Mouse (Mus musculus) retina, adult 2 months (tissue): ENCODE measurements at regions not wholly inside any gene's neighbourhood (a gene's known extent, or its start where the extent isn't known, plus 50 kb on each side); places are given as distances from the start of the nearest gene placed in this dataset.
A peak's percentile ranks its signal among the peaks of the same experiment; 100 is the strongest.

Experiments
- DNase-seq: peaks from one replicate; pipeline ENCODE4 v3.0.0-alpha.2; 2012; ENCODE audit warnings: low read depth, low spot score

DNA sequence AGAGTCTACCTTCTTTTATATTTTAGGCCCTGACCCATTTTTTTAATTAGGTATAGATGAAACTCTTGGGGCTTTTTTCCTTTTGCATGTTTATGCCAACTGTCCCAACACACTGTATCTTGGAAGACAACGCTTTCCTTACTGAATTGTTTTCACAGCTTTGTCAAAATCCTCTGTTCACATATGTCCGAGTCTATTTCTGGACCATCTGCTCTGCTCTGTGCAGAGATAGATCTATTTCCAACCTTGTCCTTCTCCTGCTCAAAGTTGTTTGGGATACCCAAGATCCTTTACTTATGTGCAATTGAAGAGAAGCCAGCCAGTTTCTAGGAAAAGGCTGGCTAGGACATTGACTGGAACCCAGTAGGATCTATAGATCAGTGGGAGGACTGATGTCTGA is 403.6 kb upstream of the Zdhhc25 start:
- DNase-seq: no peak

DNA sequence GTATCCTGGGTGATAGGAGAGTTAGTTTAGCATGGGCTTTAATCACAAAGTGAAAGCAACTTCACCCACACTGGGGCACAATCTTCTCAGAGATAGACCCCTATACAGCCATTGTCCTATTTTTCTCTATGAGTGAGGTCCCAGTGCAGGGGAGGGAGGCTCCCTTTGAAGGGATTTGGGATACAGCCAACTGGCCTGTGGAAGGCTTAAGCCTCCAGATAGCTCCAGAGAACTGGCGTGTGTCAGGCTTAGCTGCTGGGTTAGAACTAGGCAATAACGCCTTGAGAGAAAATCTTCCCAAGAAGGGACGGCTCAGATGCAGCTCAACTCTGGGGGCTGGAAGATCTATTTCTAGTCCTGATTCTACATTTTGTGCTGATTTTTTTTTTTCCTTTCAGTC is 397.4 kb upstream of the Zdhhc25 start:
- DNase-seq: no peak

DNA sequence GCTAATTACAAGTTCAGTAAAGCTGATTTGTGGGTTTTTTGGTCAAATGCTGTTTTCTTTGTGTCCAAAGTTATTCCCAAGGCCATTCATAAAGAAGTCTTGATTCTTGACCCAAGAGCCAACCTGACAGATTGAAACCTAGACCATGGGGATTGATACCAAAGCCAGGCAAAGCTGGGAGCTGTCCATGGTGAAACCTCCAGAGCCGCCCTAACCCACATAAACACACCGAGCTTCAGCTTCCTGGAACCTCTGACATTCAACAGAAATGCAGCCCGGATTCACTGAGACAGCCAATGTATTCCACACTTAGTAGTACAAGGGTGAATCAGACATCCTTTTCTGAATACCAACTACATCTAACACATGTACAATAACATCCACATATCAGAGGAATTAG is 386.7 kb upstream of the Zdhhc25 start:
- DNase-seq: no peak

DNA sequence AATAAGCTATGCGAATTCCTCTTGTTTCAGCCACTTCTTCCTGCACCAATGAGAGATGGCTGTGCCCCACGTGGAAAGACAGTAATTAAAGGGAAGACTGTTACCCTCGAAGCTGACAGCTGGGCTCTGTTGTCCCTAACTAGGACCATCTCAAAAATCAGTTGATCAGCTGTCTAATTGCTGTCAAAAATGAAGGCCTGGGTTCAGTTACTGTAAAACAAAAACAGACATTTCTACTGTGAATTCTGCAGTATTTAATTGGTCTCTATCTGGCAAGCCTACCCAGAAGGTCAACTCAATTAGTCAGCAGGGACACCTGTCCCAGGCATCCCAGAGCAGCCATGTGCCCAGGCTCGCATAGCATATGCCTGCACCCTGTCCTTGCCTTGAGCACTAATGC is 385.8 kb upstream of the Zdhhc25 start:
- DNase-seq: no peak

DNA sequence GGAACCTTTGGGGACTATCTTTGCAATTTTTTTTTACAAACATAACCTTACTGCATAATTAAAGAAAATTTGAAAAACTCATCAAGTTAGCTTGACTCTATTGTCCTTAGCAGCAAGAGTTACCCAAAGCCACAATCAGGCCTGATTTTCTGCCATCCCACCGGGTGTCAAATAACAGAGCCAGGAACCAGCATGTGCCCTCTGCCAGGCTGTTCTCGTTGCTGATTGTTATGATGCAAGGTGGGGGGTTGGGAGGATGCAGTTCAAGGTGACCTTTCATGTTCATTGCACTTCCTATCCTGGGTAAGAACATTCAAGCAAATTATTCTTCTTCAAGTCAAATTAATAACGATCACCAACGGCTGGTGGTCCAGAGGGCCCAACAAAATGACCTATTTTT is 370.6 kb upstream of the Zdhhc25 start:
- no peak for DNase-seq

DNA sequence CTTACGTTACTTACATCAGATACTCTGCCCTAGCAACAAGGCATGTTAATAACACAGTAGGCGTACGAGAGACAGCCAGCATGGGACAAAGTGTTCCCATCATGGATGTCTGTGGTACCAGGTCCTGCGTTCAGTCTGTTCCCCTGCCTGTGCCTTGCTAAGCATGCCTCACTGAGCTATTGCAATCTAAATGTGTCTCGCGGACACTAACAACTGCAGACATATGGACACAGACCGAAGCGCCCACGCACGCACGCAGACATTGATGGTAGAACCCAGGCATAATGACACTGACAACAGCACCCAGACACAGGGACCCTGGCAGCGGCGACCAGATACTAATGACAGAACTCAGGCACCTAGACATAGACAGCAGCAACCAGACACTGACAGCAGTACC is 355.5 kb upstream of the Zdhhc25 start:
- no peak for DNase-seq

DNA sequence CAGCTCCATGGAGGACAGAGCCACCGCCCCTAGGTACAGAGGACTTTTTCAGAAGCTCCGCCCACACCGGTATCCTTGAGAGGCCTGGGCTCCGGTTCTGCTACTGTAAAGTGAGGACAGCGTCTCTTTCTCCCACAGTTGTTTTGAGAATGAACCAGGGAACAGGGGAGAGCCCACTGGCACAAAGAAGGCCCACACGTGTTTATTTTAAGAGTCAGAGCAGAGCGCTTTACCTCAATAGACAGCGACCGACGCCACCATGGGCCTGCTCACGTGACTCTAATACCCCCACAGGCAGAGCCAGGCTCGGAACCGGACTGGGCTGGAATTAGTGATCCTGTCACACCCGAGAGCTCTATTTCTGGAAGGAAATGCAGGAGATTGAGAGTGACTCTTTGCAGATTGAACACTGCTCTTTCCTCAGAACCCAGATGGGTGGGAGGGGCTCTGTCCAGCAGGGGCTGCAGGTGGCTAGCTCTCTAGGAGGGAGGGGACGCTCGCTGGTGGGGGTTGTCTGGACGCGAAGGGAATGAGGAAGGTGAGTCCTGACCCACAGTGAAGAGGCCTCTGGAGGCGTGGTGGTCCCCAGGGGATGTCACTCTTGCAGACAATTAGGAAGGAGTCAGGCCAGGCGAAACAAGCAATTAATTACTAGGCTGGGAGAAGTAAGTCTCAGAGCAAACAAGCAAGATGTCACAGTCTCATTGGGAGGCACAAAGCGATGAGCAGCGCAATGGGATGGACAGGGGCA is 354.4 kb upstream of the Zdhhc25 start:
- no peak for DNase-seq

DNA sequence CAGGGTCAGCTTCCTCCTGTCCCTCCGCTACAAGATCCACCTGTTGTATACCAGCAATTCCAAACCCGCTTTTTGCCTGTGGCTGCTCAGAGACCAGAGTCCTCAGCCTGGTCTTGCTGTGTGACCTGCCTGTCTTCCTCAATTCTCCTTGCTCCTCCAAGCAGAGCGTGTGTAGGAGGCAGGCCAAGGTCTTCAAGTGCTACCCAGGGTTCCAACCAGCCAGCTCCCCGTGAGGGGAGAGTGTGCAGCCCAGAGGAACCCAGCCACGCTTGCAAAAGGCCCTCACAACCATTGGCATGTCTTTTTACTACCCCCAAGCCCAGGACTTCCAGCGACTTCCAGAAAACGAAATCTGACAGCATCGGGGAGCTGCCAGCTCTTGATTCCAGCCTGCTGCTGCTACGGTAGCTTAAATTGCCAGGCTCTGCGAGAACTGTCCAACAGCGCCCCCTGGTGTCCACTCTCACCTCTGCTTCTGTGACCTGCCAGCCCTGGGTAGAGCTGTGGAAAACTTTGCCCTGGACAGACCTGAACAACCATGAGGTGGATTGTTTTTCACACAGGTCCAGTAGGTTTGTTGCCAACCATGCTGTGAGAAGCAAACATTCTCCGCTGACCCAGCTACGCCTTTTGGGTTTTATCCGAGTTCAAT is 352.0 kb upstream of the Zdhhc25 start:
- peak; percentile 60 for DNase-seq

DNA sequence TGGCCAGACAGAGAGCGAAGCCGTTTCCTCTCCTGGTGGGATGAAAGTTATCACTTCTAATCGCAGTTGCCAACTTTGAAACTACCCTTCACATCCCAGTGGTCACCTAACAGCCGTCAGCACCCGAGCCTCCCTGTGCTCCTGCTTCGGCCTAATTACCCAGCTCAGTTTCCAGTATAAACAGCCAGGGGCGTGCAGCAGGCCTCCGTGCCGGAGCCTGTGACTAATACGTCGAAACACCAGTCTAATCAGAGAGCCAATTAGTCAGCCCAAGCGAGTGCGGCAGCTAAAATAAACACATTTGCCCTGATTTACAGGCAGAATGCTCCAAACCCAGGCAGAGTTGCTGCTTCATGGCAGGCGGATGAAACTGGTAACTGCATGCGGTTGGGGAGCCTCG is 312.1 kb upstream of the Zdhhc25 start:
- no peak for DNase-seq

DNA sequence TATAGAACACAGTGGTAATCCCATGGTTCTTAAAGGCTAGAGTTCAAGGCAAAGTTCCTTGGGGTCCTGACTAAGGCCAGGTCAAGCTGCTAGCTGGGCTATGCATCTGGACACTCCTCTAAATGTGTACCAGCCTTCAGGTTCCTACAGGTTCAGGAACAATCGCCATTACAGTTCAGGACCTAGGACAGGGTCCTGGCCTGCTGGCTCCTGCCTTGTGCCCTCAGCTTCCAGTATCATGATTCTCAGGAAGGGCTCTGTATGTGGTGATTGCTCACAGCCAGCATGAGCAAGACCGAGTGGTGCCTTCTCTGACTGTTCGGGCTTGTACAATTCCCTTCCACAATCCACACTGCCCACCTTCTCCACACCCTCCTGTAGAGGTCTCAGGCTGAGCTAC is 311.4 kb upstream of the Zdhhc25 start:
- DNase-seq: no peak

DNA sequence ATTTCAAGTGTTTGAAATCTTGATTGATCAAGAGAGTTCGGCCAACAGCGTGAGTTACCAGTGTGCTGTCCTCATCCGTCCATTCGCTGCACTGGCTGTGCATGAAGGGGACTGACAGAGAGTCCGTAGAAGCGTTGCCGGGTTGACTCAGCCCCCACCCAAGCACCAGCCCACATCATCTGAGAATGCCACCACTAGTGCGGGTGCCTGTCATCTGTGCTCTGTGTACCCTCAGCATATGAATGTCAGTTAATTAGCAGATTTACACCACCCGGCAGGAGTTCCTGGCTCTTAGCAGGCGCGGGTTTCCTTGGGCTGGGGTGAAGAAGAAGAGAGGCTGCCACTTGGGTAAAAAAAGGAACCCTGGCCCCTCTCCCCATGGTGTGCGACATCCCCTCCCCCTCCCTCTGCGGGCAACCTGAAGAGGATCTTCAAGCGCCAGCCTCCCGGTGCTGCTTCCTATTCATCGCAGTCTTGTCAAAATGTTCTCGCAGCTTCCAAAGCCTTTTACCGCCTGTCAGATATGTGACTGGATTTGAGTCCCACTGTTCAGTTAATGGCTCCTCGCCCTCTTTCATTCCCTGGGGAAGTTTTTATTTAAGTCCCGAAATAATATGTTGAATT is 309.2 kb upstream of the Zdhhc25 start:
- DNase-seq: no peak

DNA sequence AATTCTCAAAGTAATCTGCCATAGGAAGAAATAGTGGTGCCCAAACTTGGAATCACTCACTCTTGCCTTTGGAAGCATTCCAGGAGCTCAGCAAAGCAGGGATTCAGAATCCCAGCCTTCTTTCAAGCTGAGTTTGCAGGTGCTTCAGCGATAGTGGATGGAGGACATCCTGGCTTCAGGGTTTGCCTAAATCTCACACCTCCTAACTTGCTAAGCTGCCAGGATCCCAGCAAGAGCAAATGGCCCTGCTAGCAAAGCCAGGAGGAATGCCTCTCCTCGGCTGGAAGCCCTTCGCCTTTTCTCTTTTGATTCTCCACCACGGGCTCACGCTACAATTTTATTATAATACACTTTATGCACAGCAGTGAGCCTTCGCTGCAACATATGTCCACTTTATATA is 301.0 kb upstream of the Zdhhc25 start:
- DNase-seq: no peak

DNA sequence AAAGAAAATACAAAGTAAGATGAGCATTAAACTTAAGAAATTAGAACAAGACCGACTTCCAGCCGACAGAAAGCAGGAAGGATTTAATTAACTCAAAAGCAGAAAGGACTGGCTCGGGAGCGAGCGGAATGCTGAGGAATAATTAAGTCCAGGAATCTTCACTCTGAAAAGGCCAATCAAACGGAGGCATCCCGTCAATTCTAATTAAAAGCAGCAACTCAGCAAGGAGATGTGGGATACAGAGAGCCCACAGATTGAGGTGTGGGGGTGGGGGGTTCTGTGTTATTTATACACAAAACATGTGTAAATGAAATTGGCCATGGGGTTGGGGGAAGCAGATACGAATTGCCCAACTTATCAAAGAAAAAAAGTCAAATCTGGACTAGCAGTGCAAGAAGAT is 288.9 kb upstream of the Zdhhc25 start:
- DNase-seq: no peak

DNA sequence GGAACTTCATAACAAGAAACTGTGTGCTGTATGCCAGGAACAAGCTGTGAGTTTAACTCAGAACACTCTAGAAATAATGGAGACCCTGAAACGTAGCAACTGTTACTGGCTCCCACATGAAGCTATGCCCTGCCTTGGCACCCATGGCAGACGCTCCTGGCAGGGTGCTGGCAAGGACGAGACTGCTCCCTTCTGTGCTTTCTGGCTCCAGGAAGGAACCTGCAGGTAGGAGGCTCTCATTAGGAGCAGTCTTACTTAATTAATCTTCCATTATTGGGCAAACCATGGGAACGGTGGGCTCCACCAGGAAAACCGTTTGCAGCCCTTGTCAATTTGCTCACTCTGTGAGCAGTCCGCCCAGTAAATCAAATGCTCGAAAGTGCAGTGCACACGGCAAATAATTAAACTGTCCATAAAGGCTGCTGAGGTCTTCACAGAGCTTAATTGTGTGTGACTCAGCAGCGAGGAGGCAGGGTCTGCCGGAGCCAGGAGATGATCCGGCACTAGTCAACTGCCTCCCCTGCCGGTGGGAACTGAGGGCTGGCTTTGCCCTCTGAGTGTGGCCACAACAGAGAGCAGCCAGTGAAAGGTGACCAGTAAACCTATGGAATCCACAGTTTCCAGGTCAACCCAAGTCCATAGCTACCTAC is 285.2 kb upstream of the Zdhhc25 start:
- no peak for DNase-seq

DNA sequence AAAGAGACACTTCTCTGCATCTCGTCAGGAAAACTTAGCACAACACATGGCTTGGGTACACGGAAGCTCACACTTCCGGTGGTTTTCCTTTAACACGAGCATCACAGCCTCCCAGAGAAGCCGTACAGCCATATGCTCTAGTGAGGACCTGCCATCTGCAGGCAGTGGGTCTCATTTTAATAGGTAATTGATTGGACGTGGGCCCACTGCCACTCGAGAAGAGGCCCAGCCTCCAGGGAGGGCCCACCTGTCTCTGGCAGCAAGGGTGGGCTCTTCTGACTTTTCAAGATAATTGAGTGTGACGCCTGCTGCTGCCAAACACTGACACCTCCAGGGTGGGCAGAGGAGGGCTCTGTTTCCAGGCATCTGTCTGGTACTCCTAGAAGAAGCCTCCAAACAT is 282.1 kb upstream of the Zdhhc25 start:
- DNase-seq: no peak

DNA sequence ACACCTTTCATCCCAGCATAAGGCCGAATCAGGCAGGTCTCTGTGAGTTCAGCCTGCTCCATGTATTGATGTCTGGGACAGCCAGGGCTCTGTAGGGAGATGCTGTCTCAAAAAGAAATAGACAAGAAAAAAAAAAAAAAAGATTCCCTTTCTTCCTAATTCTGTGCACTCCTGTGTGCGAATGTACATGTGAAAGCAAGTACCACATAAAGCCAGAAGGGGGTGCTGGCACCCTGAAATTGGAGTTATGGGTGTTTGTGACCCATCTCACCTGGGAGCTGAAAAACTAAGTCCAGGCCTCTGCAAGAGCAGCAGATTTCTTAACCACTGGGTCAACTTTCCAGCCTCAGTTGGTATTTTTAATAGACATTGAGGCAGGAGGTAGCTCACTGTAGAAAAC is 280.6 kb upstream of the Zdhhc25 start:
- no peak for DNase-seq

DNA sequence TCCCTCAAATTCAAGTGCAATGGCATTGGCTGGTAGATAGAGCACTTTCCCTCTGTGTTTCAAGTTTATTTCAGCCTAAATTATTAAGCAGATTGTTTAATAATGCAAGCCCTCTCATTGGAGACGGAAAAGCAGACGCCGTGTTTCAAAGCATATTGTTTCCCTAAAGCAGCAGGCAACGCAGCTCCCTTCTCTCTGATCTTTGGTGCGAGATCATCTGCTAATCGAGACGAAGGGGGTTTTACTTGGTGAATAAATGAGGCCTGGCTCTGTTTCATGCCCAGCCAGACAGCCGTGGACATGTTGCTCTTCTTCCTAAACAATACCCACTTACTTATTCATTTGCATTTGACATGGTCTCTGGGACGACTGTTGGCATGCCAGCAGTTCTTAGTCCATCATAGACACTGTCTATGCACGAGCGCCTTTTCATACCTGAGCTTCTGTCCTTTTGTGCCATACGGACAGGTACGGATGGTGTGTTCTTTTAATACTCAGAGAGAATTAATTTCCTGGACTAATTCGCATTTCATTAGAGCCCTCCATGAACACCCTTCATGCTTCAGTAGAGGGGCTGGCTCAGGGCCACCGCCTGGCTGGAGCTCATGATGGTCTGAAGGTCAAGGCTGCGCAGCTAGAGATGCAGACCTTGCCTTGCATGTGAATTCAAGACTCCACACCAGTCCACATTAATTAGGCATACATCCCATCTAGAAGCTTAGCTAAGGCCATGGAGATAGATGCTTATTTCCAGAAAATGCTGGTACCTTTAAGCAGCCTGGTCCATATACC is 276.3 kb upstream of the Zdhhc25 start:
- no peak for DNase-seq

DNA sequence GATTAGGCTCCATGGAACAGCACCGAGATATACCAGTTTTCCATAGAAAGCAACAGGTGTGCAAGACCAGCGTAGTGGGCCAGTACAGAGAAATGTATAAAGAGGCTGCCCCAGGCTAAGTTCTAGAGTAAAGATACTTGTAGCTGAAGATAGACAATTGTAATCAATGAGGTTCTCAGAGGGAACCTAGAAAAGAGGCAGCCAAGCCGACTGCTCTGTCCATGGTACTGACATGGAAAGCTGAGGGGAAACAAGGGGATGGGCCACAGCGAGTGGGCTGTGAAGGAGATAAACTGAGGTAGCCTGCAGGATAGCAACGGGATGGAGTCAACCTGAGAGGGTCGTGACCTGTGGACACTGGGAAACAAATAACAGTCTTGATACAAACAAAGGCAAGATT is 275.0 kb upstream of the Zdhhc25 start:
- DNase-seq: no peak

DNA sequence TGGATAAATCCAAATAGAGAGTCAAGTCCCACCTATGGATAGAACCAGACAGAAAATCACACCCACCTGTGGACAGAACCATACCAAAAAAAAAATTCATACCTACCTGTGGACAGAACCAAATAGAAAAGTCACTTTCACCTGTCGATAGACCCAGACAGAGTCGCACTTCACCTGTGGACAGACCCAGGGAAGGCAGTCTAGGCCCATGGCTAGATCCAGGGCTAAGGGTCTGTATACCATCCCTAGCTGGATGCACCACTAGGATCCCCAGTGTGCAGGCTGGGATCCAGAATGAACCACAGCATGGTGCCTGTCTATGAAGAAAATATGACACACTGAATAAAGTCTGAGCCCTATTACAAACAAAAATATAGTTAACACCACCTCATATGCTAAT is 246.9 kb upstream of the Zdhhc25 start:
- no peak for DNase-seq

DNA sequence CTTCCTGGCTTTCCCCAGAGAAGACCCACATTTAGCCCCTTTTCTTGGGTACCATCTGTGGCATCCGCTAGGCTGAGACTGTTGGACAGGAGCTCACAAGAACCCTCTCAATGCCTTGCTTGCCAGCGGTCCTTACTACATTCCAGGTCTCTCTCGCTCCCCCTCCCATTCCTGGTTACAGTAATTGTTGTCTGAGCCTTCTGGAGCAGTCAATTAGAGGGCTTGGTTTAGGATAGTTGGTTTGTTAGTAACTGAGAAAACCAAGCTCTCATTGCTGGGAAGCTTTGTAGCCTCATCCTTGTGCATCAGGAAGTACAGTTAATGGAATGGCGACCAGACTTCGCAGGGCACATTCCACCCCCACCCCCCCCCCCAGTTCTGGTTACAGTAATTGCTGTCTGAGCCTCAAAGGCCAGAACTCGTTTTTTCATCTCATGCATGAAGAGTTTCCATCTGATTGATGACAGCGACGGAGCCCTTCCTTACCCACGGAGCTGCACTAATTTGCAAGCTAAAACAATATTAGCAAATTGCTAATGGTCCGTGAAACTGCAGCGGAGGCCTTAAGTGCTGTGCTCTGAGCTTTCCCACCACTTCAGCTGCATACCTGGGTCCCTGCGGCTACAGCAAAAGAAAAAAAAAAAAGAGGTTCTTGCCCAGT is 239.6 kb upstream of the Zdhhc25 start:
- DNase-seq: no peak

DNA sequence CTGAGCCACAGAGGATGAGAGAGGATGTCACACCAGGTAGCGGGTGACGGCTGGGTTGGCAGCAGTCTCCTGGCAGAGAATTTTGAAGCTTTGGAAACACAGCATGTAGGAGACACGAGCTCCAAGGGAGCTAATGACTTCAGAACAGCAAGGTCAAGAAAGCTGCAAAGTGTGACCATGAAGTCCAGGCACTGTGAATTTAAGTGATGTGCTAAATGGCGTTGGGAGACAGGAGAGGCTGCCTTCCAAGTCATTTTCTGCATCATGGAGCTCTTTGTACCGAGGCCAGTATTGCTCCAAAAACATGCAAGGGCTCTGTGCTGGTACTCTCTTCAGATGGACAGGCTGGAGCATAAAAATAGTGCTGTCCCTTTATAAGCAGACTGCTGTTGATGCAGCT is 238.8 kb upstream of the Zdhhc25 start:
- no peak for DNase-seq
